Mouse (Mus musculus) embryonic facial prominence, embryonic 10.5 days (tissue): Measurements from ENCODE around the gene A030005L19Rik. TPM values are rescaled to one million over a fixed set of nuclear protein-coding genes. Genes with fewer than 3 reads are reported as not detected.
"Not testable (repeated sequence)": the region's sequence is repeated elsewhere in the genome, so short reads cannot be mapped to it uniquely, and the experiment has no call there.

Experiments used
- DNase-seq: peaks from one replicate; pipeline ENCODE4 v3.0.0-alpha.2; 2017; ENCODE audit warnings: low spot score
- H3K27ac ChIP-seq: fragments of 300-500 bp; sonication (generic); replicated peaks from 2 replicates; pipeline ENCODE4 v1.5.1; 2016; ENCODE audit warnings: mild to moderate bottlenecking
- H3K27me3 ChIP-seq: fragments of 300-500 bp; sonication (generic); replicated peaks from 2 replicates; pipeline ENCODE4 v1.6.1; 2016; ENCODE audit warnings: low read depth, mild to moderate bottlenecking; ENCODE audit not compliant: poor library complexity, severe bottlenecking
- H3K36me3 ChIP-seq: fragments of 300-500 bp; sonication (generic); replicated peaks from 2 replicates; pipeline ENCODE4 v1.6.1; 2016; ENCODE audit warnings: mild to moderate bottlenecking, moderate library complexity
- H3K4me1 ChIP-seq: fragments of 300-500 bp; sonication (generic); 2 replicates; pipeline ENCODE4 v1.6.1; 2016
- H3K4me3 ChIP-seq: fragments of 300-500 bp; sonication (generic); 2 replicates; pipeline ENCODE4 v1.5.1; 2016; ENCODE audit warnings: mild to moderate bottlenecking, moderate library complexity
- H3K9me3 ChIP-seq: fragments of 300-500 bp; sonication (generic); 2 replicates; pipeline ENCODE4 v1.6.1; 2016; ENCODE audit warnings: mild to moderate bottlenecking
- WGBS: fragments of 180-500 bp; shearing (Covaris S2); methylation state at CpG from one replicate; pipeline ENCODE4 v1.1.7; 2016; 5-methylcytosine and 5-hydroxymethylcytosine counted together
- polyA plus RNA-seq: library from polyadenylated mRNA; unstranded; fragments of >200 nt; fragmentation: Nextera tagmentation; extraction: Ambion mirVana; gene quantifications from 2 replicates; pipeline ENCODE4 v1.2.1, GENCODE M21; 2016

Gene A030005L19Rik
- polyA plus RNA-seq: 0.25 TPM in 1 of 2 replicates, not detected in the other

DNA sequence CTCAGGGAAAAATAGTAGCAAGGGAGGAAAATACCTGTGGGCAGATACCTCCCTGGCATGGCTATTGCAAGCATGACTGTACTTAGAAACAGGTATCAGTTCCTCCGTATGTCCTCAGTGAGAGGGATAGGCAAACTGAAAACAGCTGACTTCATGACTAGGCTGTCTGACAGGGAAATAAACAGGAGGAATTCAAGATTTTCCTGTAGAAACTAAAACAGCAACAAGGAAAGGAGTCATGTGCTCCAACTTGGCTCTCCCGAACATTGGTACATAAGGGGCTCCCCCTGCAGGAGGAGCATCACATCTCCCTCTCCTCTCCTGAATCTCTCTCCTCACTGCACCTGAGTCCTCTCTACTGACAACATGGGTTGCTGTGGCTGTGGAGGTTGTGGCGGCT is at the start of gene A030005L19Rik:
TSS of gene A030005L19Rik (plus strand) at position 301 of the 400 bp plus-strand sequence.
- Histone ChIP-seq H3K36me3 (no peaks in the 10 kb centered on the region; the same call in 1 of the 2 replicates), H3K4me3 (no peak within 1 kb of the TSS), H3K9me3 (no peaks in the 10 kb centered on the region), H3K27ac (no peak within 1 kb of the TSS), H3K4me1 (peaks cover 10% of the 10 kb centered on the region), H3K27me3 (no peaks in the 10 kb centered on the region)
- 87% methylated on average over 3 of the region's 3 CpGs for WGBS
- no peak for DNase-seq

DNA sequence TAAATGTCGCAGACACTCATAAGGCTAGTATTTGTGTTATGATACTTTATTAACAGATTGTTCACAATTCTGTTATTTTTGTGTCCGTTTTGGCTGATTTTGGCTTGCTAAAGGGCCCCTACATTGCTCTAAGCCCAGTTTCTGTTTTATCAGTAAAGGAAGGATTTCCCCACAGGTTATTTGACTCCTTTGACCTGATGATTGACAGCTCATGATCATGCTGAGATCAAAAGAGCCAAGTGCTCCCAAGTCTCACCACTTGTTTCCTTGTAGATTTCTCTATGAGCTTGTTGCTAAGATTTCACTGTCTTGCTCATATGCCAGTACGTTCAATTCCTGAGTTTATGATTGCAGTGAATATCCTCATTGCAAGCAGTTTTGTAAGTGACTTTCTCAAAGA is 42.9 kb upstream of the A030005L19Rik start:
- Histone ChIP-seq H3K4me3 (no peak overlapping the region), H3K36me3 (peaks cover 43% of the 10 kb centered on the region), H3K27ac (no peak overlapping the region), H3K4me1 (peaks cover 6% of the 10 kb centered on the region; the same call in 1 of the 2 replicates), H3K9me3 (no peaks in the 10 kb centered on the region), H3K27me3 (no peaks in the 10 kb centered on the region)
- DNase-seq: no peak
- WGBS: 77% methylated on average over 3 of the region's 3 CpGs

DNA sequence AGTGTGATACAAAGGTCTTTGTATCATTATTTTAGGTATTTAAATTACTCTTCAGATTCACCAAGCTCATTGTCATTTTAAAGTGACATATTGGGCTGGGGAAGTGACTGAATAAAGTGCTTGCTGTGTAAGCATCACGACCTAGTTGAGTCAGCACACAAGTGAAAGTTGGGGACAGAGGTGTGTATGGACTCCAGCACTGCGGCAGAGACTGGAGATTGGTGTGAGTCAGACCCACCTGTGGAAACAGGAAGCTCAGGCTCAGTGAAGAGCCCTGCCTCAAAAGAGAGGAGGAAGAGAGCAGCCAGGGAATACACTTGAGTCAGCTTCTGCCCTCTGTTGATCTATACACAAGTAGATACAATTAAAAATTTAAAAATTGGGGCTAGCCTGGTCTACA is 34.0 kb upstream of the A030005L19Rik start:
- H3K27me3 ChIP-seq: no peaks in the 10 kb centered on the region
- H3K4me1 ChIP-seq: no peaks in the 10 kb centered on the region
- no peak overlapping the region for H3K27ac ChIP-seq
- H3K9me3 ChIP-seq: no peaks in the 10 kb centered on the region
- peaks cover 74% of the 10 kb centered on the region for H3K36me3 ChIP-seq
- no peak overlapping the region for H3K4me3 ChIP-seq
- 89% methylated on average over 2 of the region's 2 CpGs for WGBS
- no peak for DNase-seq

DNA sequence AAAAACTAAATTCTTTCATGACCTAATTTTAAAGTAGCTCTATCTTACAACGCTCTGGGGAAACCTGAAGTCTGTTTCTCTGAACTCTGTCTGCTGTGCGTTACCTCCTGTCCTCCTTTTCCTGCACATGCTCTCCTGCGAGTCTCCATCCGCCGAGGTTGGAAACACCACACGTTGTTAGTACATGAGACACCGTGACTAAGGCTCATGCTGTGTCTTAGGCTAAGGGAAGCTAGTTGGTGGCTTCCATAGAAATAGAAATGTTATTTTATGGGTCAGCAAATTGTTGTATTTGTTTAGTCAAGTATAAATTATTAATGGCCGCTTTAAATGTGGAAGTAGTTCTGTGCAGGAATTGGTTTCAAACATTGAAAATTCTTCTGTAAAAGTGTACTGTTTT is 32.9 kb upstream of the A030005L19Rik start:
- H3K9me3 ChIP-seq: no peaks in the 10 kb centered on the region
- WGBS: 88% methylated on average over 8 of the region's 8 CpGs
- no peak overlapping the region for H3K4me3 ChIP-seq
- no peaks in the 10 kb centered on the region for H3K27me3 ChIP-seq
- H3K4me1 ChIP-seq: no peaks in the 10 kb centered on the region
- no peak for DNase-seq
- no peak overlapping the region for H3K27ac ChIP-seq
- H3K36me3 ChIP-seq: peaks cover 78% of the 10 kb centered on the region

DNA sequence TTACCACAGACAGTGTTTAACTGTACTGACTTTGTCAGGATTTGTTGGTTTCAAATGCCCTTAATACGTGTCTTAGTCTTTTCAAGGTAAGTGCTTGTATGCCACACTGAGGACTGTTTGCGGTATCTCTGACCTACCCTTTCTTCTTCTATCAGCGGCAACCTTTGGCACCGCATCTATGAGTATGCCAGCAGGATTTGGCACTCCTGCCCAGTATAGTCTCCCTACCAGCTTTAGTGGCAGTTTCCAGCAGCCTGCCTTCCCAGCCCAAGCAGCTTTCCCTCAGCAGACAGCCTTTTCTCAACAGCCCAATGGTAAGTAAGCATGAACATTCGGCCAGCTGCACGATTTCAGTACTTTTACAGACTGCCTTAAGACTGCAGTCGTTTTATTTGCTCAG is 19.9 kb upstream of the A030005L19Rik start:
- no peak for DNase-seq
- no peak overlapping the region for H3K4me3 ChIP-seq
- 94% methylated on average over 7 of the region's 7 CpGs for WGBS
- H3K9me3 ChIP-seq: no peaks in the 10 kb centered on the region
- H3K27ac ChIP-seq: no peak overlapping the region
- no peaks in the 10 kb centered on the region for H3K27me3 ChIP-seq
- no peaks in the 10 kb centered on the region for H3K4me1 ChIP-seq
- H3K36me3 ChIP-seq: peaks cover 81% of the 10 kb centered on the region

DNA sequence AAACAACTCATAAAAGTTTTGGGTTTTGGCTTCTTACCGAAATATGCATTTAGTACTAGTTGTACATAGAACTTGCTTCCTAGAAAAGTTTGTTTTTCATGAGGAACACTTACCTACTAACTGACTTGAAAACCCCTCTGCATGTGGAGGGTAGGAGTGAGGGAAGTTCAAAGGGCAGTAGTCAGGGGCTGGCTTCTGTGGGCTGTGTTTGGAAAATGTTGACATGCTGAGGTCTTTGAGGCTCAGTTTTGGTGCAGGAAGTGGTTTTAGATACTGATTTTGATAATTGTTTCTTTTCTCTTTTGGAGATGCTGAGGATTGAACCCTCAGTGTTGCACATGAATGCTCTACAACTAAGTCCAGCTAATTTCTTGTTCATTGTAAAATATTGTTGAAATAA is 12.6 kb upstream of the A030005L19Rik start:
- whole genome bisulfite sequencing: 91% methylated on average over 1 of the region's 1 CpGs
- Histone ChIP-seq H3K4me1 (no peaks in the 10 kb centered on the region), H3K27ac (no peak overlapping the region), H3K36me3 (peaks cover 66% of the 10 kb centered on the region), H3K9me3 (no peaks in the 10 kb centered on the region), H3K4me3 (no peak overlapping the region), H3K27me3 (no peaks in the 10 kb centered on the region)
- DNase-seq: no peak

DNA sequence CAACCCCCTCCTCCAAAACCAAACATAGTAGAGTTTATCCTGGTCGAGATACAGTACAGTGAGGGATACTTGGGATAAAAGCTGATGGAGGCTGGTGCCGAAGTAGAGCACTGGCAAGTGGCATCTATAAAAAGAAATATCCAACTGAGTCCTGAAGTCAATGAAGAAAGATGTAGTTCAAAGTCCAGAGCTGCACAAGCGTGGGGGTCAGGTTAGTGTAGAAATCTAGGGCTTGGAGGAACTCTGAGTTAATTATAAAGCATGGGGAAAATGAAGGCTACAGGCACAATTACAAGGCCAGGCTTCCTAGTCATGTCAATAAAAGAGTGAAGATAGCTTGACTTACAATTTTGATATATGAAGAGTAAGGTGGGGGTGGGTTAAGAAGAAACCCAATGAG is 11.9 kb upstream of the A030005L19Rik start:
- H3K9me3 ChIP-seq: no peaks in the 10 kb centered on the region
- WGBS: 90% methylated on average over 3 of the region's 3 CpGs
- no peak overlapping the region for H3K4me3 ChIP-seq
- no peak overlapping the region for H3K27ac ChIP-seq
- no peaks in the 10 kb centered on the region for H3K4me1 ChIP-seq
- H3K36me3 ChIP-seq: peaks cover 61% of the 10 kb centered on the region
- H3K27me3 ChIP-seq: no peaks in the 10 kb centered on the region
- DNase-seq: no peak

DNA sequence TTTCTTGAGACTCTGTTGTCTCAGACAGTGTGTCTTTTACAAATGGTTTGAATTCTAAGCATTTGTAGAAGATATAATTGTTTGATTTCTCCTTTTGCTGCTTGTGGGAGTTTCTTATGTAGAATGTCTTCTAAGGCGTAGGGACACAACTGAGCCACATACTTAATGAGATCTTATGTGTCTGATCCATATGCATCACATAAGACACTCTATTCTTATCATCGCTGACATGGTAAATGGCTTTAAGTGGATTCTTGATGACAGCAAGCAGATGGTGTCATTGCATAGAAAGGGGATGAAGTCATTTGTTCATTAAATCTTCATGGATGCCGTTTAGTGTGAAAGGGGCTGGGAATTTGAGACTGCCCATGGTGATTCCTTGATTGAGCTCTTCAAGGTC is 7.2 kb upstream of the A030005L19Rik start:
- 85% methylated on average over 3 of the region's 3 CpGs for WGBS
- no peak for DNase-seq
- Histone ChIP-seq H3K27ac (no peak overlapping the region), H3K27me3 (no peaks in the 10 kb centered on the region), H3K9me3 (no peaks in the 10 kb centered on the region), H3K36me3 (peaks cover 27% of the 10 kb centered on the region), H3K4me1 (no peaks in the 10 kb centered on the region), H3K4me3 (no peak overlapping the region)

DNA sequence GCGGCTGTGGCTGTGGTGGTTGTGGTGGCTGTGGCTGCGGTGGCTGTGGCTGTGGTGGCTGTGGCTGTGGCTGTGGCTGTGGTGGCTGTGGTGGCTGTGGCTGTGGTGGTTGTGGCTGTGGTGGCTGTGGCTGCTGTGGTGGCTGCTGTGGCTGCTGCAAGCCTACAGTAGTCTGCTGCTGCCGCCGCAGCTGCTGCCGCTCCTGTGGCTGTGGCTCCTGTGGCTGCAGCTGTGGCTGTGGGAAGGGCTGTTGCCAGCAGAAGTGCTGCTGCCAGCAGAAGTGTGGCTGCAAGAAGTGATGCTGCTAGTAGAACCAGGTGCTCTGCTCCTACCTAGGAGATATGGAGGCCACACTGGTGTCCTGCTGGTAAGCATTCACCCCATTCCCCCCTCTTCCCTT is 309 bp downstream of the A030005L19Rik start:
- not testable (repeated sequence) for H3K4me3 ChIP-seq, H3K36me3 ChIP-seq, H3K9me3 ChIP-seq, DNase-seq, H3K27ac ChIP-seq, H3K27me3 ChIP-seq
- WGBS: 99% methylated on average over 5 of the region's 5 CpGs
- H3K4me1 ChIP-seq: peaks cover 12% of the 10 kb centered on the region

DNA sequence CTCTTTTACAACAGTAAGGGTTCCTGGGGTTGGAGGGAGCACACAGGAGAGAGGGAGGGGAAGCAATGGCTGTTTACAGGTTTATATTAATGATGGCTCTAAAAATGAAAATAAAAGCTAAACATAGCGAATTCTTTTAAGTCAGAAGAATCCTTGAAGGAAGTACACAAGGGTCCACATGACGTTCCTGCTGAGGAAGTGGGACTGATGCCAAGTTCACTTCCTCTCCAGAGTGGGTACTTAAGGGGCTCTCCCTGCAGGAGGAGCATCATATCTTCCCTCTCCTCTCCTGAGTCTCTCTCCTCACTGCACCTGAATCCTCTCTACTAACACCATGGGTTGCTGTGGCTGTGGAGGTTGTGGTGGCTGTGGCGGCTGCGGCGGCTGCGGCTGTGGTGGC is 11.5 kb downstream of the A030005L19Rik start, which contains the start of gene A030014E15Rik:
TSS of gene A030014E15Rik (plus strand) at position 268 of the 400 bp plus-strand sequence.
- H3K27ac ChIP-seq: no peak within 1 kb of the TSS
- no peak for DNase-seq
- H3K27me3 ChIP-seq: no peaks in the 10 kb centered on the region
- H3K9me3 ChIP-seq: no peaks in the 10 kb centered on the region
- no peak within 1 kb of the TSS for H3K4me3 ChIP-seq
- no peaks in the 10 kb centered on the region for H3K36me3 ChIP-seq
- WGBS: 95% methylated on average over 6 of the region's 6 CpGs
- no peaks in the 10 kb centered on the region for H3K4me1 ChIP-seq

DNA sequence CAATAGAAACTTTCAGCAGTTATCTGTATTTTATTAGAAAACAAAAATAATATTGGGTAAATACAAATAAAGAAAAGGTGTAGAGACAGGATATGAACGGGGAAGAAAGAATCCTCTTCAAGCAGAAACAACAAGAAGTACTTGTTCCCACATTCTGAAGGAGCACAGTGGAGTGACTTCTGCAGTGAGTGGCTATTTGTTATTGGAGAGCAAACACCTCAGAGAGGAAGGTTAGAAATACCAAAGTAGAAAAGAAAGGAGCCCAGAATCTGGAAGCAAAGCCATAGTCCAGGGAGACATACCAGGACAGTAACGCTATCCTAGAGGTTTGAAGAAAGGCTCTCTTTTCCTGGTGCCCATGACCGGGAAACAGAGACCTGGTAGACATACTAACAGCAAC is 17.4 kb downstream of the A030005L19Rik start:
- not testable (repeated sequence) for H3K9me3 ChIP-seq, H3K27ac ChIP-seq
- WGBS: 88% methylated on average over 3 of the region's 3 CpGs

DNA sequence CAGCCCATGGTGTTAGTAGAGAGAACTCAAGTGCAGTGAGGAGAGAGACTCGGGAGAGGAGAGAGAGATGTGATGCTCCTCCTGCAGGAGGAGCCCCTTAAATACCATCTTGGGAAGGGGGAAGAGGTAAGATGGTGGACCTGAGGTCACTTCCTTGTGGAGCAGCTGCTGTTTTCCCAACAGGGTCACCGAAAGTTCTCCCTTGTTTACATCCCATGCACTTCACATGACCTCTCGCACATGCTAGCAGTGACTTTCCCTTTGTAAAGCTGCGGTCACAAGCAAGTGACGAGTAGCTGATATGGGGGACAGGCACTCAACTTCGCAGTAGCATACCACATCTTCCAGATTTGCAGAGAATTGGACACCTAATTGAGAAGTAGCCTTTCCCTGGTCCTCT is 18.2 kb downstream of the A030005L19Rik start, which contains the start of gene Gm6217:
TSS of gene Gm6217 (minus strand) at position 74 of the 400 bp plus-strand sequence.
- not testable (repeated sequence) for H3K27me3 ChIP-seq, H3K9me3 ChIP-seq, H3K4me1 ChIP-seq, H3K4me3 ChIP-seq, DNase-seq, H3K27ac ChIP-seq, H3K36me3 ChIP-seq
- WGBS: no CpG with 5 or more reads among the region's 6 CpGs

More for the DNA sequence above, 17.4 kb downstream of the A030005L19Rik start:
- not testable (repeated sequence) for H3K36me3 ChIP-seq, H3K27me3 ChIP-seq, H3K4me1 ChIP-seq, H3K4me3 ChIP-seq, DNase-seq

DNA sequence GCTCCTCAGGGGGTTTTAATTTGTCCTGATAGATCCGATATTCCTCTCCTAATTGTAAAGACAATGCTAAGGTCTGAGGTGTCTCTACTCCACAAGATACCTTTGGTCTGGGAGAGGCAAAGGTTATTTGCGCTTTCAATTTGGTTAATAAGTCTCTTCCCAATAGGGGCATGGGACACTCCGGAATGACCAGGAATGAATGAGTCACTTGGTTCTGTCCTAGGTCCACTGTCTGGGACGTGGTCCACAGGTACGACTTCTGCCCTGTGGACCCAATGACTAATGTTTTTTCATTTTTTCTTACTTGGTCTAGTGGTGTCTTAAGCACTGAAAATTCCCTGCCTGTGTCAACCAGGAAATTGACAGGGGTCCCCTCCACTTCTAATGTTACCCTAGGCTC is 25.5 kb downstream of the A030005L19Rik start:
- no peak for DNase-seq
- no peaks in the 10 kb centered on the region for H3K4me1 ChIP-seq
- 96% methylated on average over 5 of the region's 5 CpGs for WGBS

More for the DNA sequence above, 25.5 kb downstream of the A030005L19Rik start:
- H3K9me3 ChIP-seq: peaks cover 19% of the 10 kb centered on the region; the same call in 1 of the 2 replicates
- H3K36me3 ChIP-seq: no peaks in the 10 kb centered on the region
- H3K27me3 ChIP-seq: no peaks in the 10 kb centered on the region
- H3K27ac ChIP-seq: no peak overlapping the region
- H3K4me3 ChIP-seq: no peak overlapping the region
